Mouse (Mus musculus): ENCODE measurements around the gene Cd40lg.

DNA sequence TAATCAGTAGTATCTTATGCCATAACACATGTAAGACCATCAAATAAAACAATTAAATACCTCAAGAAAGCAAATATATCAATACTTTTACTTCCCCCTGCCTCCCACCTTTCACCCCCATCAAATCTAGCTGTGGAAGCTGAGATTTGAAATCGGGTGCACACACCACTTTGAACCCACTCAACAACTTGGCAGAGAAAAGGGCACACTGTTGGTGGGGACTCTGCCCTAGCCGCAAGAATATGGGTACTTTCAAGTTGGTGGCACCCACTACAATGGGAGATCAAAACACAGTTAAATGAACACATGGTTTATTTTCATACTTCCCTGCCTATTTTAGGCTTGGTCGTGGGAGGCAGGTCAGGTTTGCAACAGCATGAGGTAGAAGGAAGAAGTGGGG is 9.9 kb downstream of the Cd40lg start:
- no peak for TF ChIP-seq CTCF (IDR thresholded peaks at IDR 0.05; ENCODE audit: insufficient read depth, low read length)
- no peak for TF ChIP-seq POLR2A (IDR thresholded peaks at IDR 0.05; ENCODE audit: borderline replicate concordance, extremely low read depth, low read depth, low read length)
